ENCODE assay signal across 8 mouse cellular contexts in the genomic region with DNA sequence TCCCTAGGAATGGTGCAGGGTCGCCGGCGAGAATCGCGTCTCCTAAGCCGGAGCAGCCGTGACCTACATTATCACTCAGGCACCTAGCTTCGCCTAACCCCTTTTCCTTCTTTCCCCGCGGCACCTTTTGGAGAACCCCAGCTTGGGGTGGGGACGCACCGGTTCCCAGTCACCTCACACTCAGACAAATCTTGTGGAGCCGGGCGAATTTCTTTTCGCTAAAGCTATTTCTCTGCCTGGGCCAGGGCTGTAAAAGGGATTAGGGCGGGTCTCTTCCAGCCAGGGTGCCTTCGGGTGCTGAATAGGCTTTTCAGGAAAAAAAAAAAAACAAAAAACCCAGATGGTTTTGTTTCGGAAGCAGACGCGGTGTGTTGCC. TPM values are rescaled to one million over a fixed set of nuclear protein-coding genes. Genes with fewer than 3 reads are reported as not detected.
DNase-seq lines count a peak whose midpoint lies in the region; ATAC-seq lines count a peak whose summit lies in the region.

No protein-coding gene starts in this region.

- peak overlapping the region; percentile 95 for H3K9ac ChIP-seq in hindbrain, embryonic 12.5 days
- H3K9ac ChIP-seq in liver, embryonic 12.5 days, result peak overlapping the region; percentile 67

- H3K4me3 ChIP-seq in embryonic facial prominence, embryonic 10.5 days, result peak overlapping the region; percentile 80
- H3K4me3 ChIP-seq in hindbrain, embryonic 12.5 days, result peak overlapping the region; percentile 82
- peak overlapping the region; percentile 64 for H3K4me3 ChIP-seq in liver, embryonic 12.5 days

- DNase-seq in heart, adult 8-10 months (ENCODE audit: low spot score), result peak; percentile 11
- no peak for DNase-seq in heart, postnatal 25 days (ENCODE audit: low spot score)
- peak; percentile 12 for DNase-seq in NIH3T3 (ENCODE audit: low read depth)
- DNase-seq in embryonic facial prominence, embryonic 10.5 days (ENCODE audit: low spot score), result peak; percentile 57
- peak; percentile 31 for DNase-seq in right cerebral cortex, postnatal 25 days
- no peak for DNase-seq in T-cell, adult 2 months (ENCODE audit: low spot score)

- peak overlapping the region; percentile 98 for H3K27ac ChIP-seq in embryonic facial prominence, embryonic 10.5 days (replicated peaks)
- H3K27ac ChIP-seq in hindbrain, embryonic 12.5 days, result peak overlapping the region; percentile 94
- no peak overlapping the region for H3K27ac ChIP-seq in liver, embryonic 12.5 days

- peaks cover 41% of the 10 kb centered on the region for H3K4me1 ChIP-seq in embryonic facial prominence, embryonic 10.5 days
- peaks cover 27% of the 10 kb centered on the region for H3K4me1 ChIP-seq in hindbrain, embryonic 12.5 days
- H3K4me1 ChIP-seq in liver, embryonic 12.5 days, result peaks cover 24% of the 10 kb centered on the region; the same call in 1 of the 2 replicates

- peak overlapping the region; percentile 93 for H3K4me2 ChIP-seq in hindbrain, embryonic 12.5 days (replicated peaks)
- peak overlapping the region; percentile 87 for H3K4me2 ChIP-seq in liver, embryonic 12.5 days

- intact Hi-C loops in heart, postnatal 25 days (cut with DNase I), result loop anchor here (2.0 to 5.0 kb wide), 3 partner anchors 158 to 619 kb away; no protein-coding TSS in a partner anchor

- H3K27me3 ChIP-seq in embryonic facial prominence, embryonic 10.5 days (replicated peaks; ENCODE audit: low read depth, poor library complexity, severe bottlenecking), result peaks cover 7% of the 10 kb centered on the region; the same call in 1 of the 2 replicates
- no peaks in the 10 kb centered on the region for H3K27me3 ChIP-seq in hindbrain, embryonic 12.5 days
- H3K27me3 ChIP-seq in liver, embryonic 12.5 days (replicated peaks), result peaks cover 81% of the 10 kb centered on the region

- no peak for ATAC-seq in hindbrain, embryonic 12.5 days (ENCODE audit: low FRiP score)
- ATAC-seq in liver, embryonic 12.5 days, result 0 out of 2 replicates have a peak, but pooled peaks have one; percentile 6

- no peaks in the 10 kb centered on the region for H3K9me3 ChIP-seq in embryonic facial prominence, embryonic 10.5 days
- no peaks in the 10 kb centered on the region for H3K9me3 ChIP-seq in hindbrain, embryonic 12.5 days (replicated peaks)
- no peaks in the 10 kb centered on the region for H3K9me3 ChIP-seq in liver, embryonic 12.5 days (replicated peaks)

- H3K36me3 ChIP-seq in embryonic facial prominence, embryonic 10.5 days (replicated peaks), result peaks cover 43% of the 10 kb centered on the region
- peaks cover 13% of the 10 kb centered on the region for H3K36me3 ChIP-seq in hindbrain, embryonic 12.5 days
- H3K36me3 ChIP-seq in liver, embryonic 12.5 days, result peaks cover 14% of the 10 kb centered on the region

- under 1% methylated on average over 20 of the region's 20 CpGs for whole genome bisulfite sequencing in embryonic facial prominence, embryonic 10.5 days
- under 1% methylated on average over 20 of the region's 20 CpGs for WGBS in hindbrain, embryonic 12.5 days
- WGBS in liver, embryonic 12.5 days (ENCODE audit: insufficient replicate concordance), result 1% methylated on average over 20 of the region's 20 CpGs

RNA-seq across cellular contexts. Expression of gene Mycn, which starts 0.6 kb away (rescaled TPM):
- 1 to 10 TPM; 1.5 to 5.8 (median 3.6) TPM for total RNA-seq in heart, adult 8-10 months (2022)
- total RNA-seq in heart, postnatal 25 days (2021), result 1 to 10 TPM; 4.9 to 5.9 TPM
- polyA plus RNA-seq in embryonic facial prominence, embryonic 10.5 days (2016; fragmentation: Nextera tagmentation; extraction: Ambion mirVana), result 154 and 170 TPM in 2 replicates
- 81.6 and 85.3 TPM in 2 replicates for polyA plus RNA-seq in hindbrain, embryonic 12.5 days (2016; fragmentation: Nextera tagmentation; extraction: Ambion mirVana)
- polyA plus RNA-seq in liver, embryonic 12.5 days (2016; fragmentation: Nextera tagmentation; extraction: Ambion mirVana), result 17.7 and 18.5 TPM in 2 replicates

Comparison
In these comparisons a context has a peak if more than half of its experiments do, and no peak if none do; other contexts are left out.
1. DNase-seq: peak in heart, adult 8-10 months (single experiment), NIH3T3 (single experiment), embryonic facial prominence, embryonic 10.5 days (single experiment) and right cerebral cortex, postnatal 25 days (single experiment); none in heart, postnatal 25 days (single experiment) and T-cell, adult 2 months (single experiment).
2. Peak in every context shown above with its lines, with median percentiles within 50 percentile points of each other: H3K4me3 ChIP-seq.